Mouse (Mus musculus) liver, embryonic 18 days (tissue): ENCODE measurements around the gene Myl9. TPM values are rescaled to one million over a fixed set of nuclear protein-coding genes. Genes with fewer than 3 reads are reported as not detected.

Source experiments
- polyA plus RNA-seq: library from polyadenylated mRNA; depleted of rRNA; stranded (reverse); fragments of >200 nt; gene quantifications from 2 replicates; pipeline ENCODE4 v1.2.3, GENCODE M21; 2012; rRNA removed

Myl9 gene
- polyA plus RNA-seq: 31.4 and 33.8 TPM in 2 replicates

GRCm38 (mm10) chr2:156774738-156775454 is at the start of gene Myl9:
TSS of gene Myl9 (plus strand) at chr2:156775420.

Other genes starting within 250 kb of the Myl9 start
- 6.3 and 6.5 TPM in 2 replicates for gene Aar2, start 227.8 kb upstream of the Myl9 start, polyA plus RNA-seq
- gene Dlgap4, start 161.7 kb upstream of the Myl9 start, polyA plus RNA-seq: 9.9 and 10.1 TPM in 2 replicates
- gene Tgif2, start 64.6 kb downstream of the Myl9 start, polyA plus RNA-seq: 5.0 and 5.6 TPM in 2 replicates
- 0.85 and 0.87 TPM in 2 replicates for gene 4930518I15Rik, start 82.5 kb downstream of the Myl9 start, polyA plus RNA-seq
- 90.7 and 94.2 TPM in 2 replicates for gene Rab5if, start 87.7 kb downstream of the Myl9 start, polyA plus RNA-seq
- gene Sla2, start 111.8 kb downstream of the Myl9 start, polyA plus RNA-seq: 0.95 and 1.0 TPM in 2 replicates
- 16.9 and 17.5 TPM in 2 replicates for gene Ndrg3, start 216.6 kb downstream of the Myl9 start, polyA plus RNA-seq
- 11.0 and 11.5 TPM in 2 replicates for gene Dsn1, start 231.7 kb downstream of the Myl9 start, polyA plus RNA-seq